Mouse (Mus musculus) gastrocnemius, adult 8-10 months (tissue): Measurements from ENCODE around the gene Lysmd2. TPM values are rescaled to one million over a fixed set of nuclear protein-coding genes. Genes with fewer than 3 reads are reported as not detected.

Experiments
- DNase-seq, 2 experiments: peaks; one replicate each; pipeline ENCODE4 v3.0.0; 2022; ENCODE audit warnings: low spot score in 2 of 2
- total RNA-seq, 4 experiments: library from RNA; stranded (reverse); gene quantifications; 2 replicates each; pipeline ENCODE4 v1.2.4; 2022

Lysmd2 gene
- total RNA-seq, 4 experiments from 2014 or later, result 3.9 to 6.2 (median 4.5) TPM

DNA sequence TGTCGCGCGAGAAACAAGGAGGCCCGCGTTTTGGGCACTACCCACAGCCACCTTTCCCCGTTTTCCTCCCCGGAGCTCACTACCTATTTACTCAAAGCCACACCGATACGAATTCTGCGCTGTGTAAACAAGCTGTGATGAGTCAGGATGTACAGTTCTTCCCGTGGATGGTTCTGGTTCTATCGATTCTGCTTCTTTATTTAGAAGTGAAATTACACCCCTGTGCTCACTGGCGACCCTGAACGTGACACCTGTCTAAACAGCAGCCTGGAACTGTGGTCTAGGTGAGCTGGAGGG, 715 bp downstream of the Lysmd2 start:
- no peak for DNase-seq

GRCm38 (mm10) chr9:75630823-75631454, 5.4 kb downstream of the Lysmd2 start:
- no peak for DNase-seq

GRCm38 (mm10) chr9:75632111-75632510, 6.6 kb downstream of the Lysmd2 start:
- no peak for DNase-seq

GRCm38 (mm10) chr9:75632902-75633301, 7.4 kb downstream of the Lysmd2 start:
- no peak for DNase-seq

DNA sequence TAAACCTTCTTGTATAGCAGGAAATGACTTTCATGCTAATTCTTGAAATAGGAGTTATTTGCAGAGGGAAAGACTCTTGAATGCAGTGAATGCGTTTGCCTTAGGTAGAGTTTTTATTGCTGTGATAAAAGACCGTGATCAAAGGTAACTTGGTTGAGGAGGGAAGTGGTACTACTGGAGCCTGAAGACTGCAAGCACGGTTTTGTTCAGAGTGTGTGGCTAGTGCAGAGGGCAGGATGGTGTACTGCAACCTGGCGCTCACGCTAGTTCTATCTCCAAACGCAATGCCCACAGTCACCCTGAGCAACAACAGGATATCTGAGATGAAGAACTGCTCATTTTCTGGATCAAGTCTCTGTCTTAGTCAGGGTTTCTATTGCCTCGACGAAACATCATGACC, 8.1 kb downstream of the Lysmd2 start:
- DNase-seq, result no peak

DNA sequence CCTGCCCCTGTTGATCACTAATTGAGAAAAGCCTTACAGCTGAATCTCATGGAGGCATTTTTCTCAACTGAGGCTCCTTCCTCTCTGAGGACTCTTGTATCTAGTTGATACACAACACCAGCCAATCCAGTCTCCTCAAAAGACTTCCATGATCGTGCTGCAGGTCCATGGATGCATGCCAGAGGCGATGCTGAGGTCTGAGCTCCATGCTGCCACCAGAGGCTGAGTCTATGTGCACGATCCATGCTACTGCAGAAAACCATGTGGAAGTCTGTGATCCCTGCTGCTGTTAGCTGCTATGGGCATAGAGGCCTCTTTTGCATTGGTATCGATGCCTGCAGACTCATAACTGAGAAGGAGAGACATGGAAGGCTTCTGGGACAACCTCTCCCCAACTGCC, 8.7 kb downstream of the Lysmd2 start:
- DNase-seq, result no peak

DNA sequence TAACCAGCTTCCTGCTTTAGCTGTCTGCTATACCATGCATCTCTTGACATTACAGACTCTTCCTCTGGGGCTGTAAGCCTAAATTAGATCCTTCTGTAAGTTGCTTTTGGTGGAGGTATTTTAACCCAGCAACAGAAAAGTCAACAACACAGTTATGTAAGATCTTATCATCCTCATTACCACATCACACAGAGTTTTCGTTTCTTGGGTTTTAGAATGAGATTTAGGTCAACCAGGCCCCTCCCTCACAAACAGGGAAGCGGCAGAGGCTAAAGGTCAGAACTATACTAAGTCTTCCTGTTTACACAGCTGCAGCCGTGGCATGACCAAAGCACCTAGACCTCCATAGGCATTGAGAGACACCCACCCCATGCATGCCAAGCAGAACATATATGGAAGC, 19.9 kb downstream of the Lysmd2 start:
- no peak for DNase-seq

DNA sequence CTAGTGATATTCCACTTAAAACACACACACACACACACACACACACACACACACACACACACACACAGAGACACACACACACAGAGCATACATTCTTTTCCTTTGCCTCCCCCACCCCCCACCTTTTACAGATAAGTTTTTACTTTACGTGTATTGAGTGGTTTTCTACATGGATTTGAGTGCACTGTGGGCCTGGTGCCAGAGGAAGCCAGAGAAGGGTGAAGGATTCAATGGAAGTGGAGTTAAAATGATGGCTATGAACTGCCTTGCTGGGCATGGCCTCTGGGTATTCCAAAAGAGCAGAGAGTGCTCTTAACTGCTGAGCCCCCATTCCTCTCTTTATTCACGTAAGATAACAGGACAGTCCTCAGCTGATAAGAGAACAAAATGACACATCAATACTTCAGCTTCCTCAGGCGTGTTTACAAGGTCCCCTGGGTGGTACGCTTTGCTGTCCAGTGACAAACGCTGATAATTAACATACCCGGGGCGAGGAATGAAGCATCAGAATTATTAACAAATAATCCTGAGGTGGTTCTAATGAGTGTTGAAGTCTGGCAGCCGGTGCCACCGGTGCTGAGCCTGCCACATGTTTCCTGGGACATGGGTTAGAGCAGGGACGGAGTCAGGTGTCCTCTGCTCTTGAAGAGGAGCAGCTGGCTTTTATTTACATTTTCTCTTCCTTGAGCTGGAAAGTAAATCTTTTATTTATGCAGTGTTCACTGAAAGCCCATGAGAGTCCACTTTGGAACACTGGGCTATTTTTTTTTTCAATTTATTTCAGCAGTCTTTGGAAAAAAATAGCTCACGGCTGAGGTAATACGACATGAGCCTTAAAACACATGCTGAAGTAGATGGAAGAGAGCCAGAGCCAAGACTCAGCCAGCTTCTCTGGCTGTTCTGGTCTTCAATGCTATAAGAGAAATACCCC, 28.7 kb downstream of the Lysmd2 start:
- peak; percentile 36 to 47 for DNase-seq

- DNase-seq, result peak; percentile 35 to 53
Measured at GRCm38 (mm10) chr9:75656456-75656855, 30.9 kb downstream of the Lysmd2 start.

DNA sequence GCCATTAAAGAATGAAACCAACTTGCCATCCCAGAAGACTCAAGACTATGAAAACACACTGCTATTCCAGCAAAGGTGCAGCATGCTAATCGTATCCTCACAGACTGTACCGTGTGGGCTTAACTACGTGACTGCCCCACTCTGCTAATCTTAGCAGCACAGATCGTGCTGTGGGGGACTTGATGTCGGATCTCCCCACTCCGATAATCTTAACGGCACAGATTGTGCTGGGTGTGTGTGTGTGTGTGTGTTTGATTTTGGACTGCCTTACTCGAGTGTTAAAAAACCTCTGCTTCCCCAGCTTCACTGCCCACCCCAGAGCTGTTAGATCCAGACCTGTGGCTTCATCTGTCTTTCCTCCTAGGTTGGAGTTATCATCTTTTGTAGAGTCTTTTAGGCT, 35.4 kb downstream of the Lysmd2 start:
- DNase-seq, result no peak

DNA sequence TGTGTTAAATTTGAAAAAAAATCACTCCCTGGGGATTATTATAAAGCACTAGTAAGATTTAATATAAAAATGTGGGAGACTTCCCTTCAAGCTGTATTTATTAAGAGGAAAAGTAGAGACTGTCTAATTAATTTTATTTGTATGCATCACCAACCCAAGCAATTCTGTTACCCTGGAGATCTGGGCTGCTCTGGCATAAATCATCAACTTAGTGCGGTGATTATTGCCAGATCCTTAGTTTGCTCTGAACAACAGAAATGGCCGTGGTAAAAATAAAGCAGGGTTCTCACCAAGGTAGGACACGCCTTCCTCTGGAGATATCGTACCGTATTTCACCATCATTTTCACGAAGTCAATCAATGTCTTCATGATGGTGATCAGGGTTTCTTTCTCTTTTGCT, 39.8 kb downstream of the Lysmd2 start:
- DNase-seq, result no peak

GRCm38 (mm10) chr9:75666612-75667011, 41.1 kb downstream of the Lysmd2 start:
- no peak for DNase-seq

GRCm38 (mm10) chr9:75672769-75673168, 47.2 kb downstream of the Lysmd2 start:
- no peak for DNase-seq

- no peak for DNase-seq
Measured at GRCm38 (mm10) chr9:75676226-75676625, 50.7 kb downstream of the Lysmd2 start.

GRCm38 (mm10) chr9:75678341-75678740, 52.8 kb downstream of the Lysmd2 start:
- DNase-seq, result peak; percentile 28 to 38

GRCm38 (mm10) chr9:75679629-75680028, 54.1 kb downstream of the Lysmd2 start:
- no peak for DNase-seq

DNA sequence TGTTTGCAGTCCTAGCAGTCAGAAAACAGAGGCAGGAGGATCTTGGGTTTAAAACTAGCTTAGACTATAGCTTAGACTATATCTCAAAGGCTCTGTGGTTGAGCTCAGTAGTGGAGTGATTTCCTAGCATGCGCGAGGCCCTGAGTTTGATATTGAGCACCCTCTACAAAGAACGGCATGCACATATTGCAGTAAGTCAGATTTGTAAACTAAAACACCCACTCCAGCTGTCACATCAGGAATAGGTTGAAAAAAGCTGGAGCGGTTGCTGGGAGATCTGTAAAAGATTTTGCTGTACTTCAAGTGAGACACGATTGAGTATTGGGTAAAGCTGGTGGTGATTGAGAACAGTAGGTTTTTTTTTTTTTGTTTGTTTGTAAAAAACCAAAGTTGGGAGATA, 55.1 kb downstream of the Lysmd2 start:
- DNase-seq, result no peak

DNA sequence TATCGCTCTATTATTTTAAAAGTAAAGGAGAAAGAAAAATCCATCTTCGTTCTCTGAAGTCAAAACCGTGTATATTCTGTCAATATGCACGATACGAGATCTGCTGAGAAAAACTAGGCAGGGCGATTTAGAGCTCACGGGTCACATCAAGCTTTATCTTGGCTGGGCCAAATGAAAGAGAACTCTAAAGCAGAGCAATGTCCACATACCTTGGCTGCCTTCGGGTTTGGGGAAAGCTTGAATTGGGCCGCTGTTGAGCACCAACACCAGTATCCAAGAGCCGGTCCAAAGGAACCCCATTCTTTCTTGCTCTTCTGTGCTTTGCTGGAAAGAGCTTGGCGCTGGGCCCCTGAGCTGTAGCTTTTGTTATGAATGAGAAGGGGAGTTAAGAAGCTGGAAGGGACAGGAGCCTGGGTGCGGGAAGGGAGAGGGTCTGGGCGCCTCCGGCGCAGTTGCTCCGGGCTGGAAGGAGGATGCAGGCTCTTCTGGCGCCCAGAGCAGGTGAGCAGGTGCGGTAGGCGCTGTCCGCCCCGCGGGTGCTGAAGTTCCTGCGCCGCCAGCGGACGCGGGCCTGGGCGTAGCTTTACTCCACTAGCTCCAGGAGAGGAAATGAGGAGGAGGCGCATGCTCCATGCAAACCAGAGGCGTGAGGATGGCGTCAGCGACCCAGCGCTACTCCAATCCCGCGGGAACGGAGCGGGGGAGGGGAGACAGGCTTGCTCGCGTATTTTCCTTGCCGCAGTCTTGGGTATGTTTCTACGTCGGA, 58.1 kb downstream of the Lysmd2 start, which contains the start of gene Scg3:
Scg3 (minus strand) TSS at position 631 of the 766 bp plus-strand sequence.
- peak; percentile 4 to 38 for DNase-seq

- DNase-seq, result no peak
Measured at GRCm38 (mm10) chr9:75684292-75684691, 58.8 kb downstream of the Lysmd2 start.

DNA sequence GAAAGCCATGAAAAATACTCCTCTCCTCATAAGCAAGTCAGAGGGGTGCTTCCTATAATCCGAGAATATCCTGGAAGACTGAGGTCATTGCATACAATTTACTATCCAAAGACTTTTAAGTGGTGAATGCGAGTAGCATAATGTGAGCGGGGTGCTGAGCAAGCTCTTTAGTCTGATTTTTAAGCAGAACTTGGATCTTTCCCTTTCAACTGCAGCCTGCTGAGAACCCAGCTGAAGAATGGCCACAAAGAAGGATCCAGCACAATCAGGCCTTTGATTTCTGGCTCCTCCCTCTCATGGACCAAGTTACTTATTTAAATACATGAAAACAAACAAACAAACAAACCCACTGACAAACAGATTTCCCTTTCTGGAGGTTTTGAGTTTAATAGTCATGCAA, 59.2 kb downstream of the Lysmd2 start:
- DNase-seq, result no peak
